Mouse (Mus musculus) midbrain, postnatal 0 days (tissue): ENCODE results near the gene Lrp6. TPM values are rescaled to one million over a fixed set of nuclear protein-coding genes. Genes with fewer than 3 reads are reported as not detected.

ENCODE experiments used
- ATAC-seq: fragments of 200-750 bp; cut with Nextera tagmentation; 2 replicates; pipeline ENCODE4 v1.8.0; 2017; ENCODE audit warnings: moderate number of reproducible peaks, mild to moderate bottlenecking, moderate TSS enrichment, moderate library complexity; ENCODE audit not compliant: low FRiP score
- DNase-seq: peaks from one replicate; pipeline ENCODE4 v3.0.0-alpha.2; 2015; ENCODE audit warnings: low spot score
- H3K27ac ChIP-seq: fragments of 300-500 bp; sonication (generic); 2 replicates; pipeline ENCODE4 v1.5.1; 2014; ENCODE audit warnings: low read depth, mild to moderate bottlenecking, low read length, mixed read lengths
- H3K27me3 ChIP-seq: fragments of 300-500 bp; sonication (generic); 2 replicates; pipeline ENCODE4 v1.6.1; 2014; ENCODE audit warnings: low read length, control low read depth, mixed read lengths; ENCODE audit not compliant: insufficient read depth
- H3K36me3 ChIP-seq: fragments of 300-500 bp; sonication (generic); 2 replicates; pipeline ENCODE4 v1.6.1; 2014; ENCODE audit warnings: low read length, control low read depth, mixed read lengths; ENCODE audit not compliant: insufficient read depth
- H3K4me1 ChIP-seq: fragments of 300-500 bp; sonication (generic); 2 replicates; pipeline ENCODE4 v1.6.1; 2014; ENCODE audit warnings: mild to moderate bottlenecking, control low read depth, antibody characterized with exemption, low read length, mixed read lengths; ENCODE audit not compliant: insufficient read depth
- H3K4me2 ChIP-seq: fragments of 300-500 bp; sonication (generic); 2 replicates; pipeline ENCODE4 v1.6.1; 2014; ENCODE audit warnings: low read depth, mild to moderate bottlenecking, low read length, mixed read lengths; ENCODE audit not compliant: poor library complexity, severe bottlenecking
- H3K4me3 ChIP-seq: fragments of 300-500 bp; sonication (generic); 2 replicates; pipeline ENCODE4 v1.5.1; 2014; ENCODE audit warnings: low read depth, mild to moderate bottlenecking, low read length, moderate library complexity
- H3K9ac ChIP-seq: fragments of 300-500 bp; sonication (generic); replicated peaks from 2 replicates; pipeline ENCODE4 v1.6.1; 2014; ENCODE audit warnings: mild to moderate bottlenecking, low read length, moderate library complexity, mixed read lengths; ENCODE audit not compliant: poor library complexity, severe bottlenecking
- H3K9me3 ChIP-seq: fragments of 300-500 bp; sonication (generic); 2 replicates; pipeline ENCODE4 v1.6.1; 2016; ENCODE audit warnings: low read length, control low read depth
- CTCF ChIP-seq: IDR thresholded peaks from 2 replicates; pipeline ENCODE4 v1.5.1; 2016; ENCODE audit warnings: antibody characterized with exemption, mild to moderate bottlenecking
- WGBS: fragments of 180-500 bp; shearing (Covaris S2); extraction: QIAGEN DNeasy Blood & Tissue Kit; methylation state at CpG from one replicate; pipeline ENCODE4 v1.1.7; 2014; 5-methylcytosine and 5-hydroxymethylcytosine counted together
- polyA plus RNA-seq: library from polyadenylated mRNA; unstranded; fragments of >200 nt; fragmentation: Nextera tagmentation; extraction: Ambion mirVana; gene quantifications from 2 replicates; pipeline ENCODE4 v1.2.1, GENCODE M21; 2015
- total RNA-seq: library from RNA; depleted of rRNA; stranded (reverse); fragments of >200 nt; gene quantifications from 2 replicates; pipeline ENCODE4 v1.2.3, GENCODE M21; 2014

The Lrp6 gene
- total and polyA plus RNA-seq, 2 experiments from 2014 or later: 14.7 to 26.3 TPM

DNA sequence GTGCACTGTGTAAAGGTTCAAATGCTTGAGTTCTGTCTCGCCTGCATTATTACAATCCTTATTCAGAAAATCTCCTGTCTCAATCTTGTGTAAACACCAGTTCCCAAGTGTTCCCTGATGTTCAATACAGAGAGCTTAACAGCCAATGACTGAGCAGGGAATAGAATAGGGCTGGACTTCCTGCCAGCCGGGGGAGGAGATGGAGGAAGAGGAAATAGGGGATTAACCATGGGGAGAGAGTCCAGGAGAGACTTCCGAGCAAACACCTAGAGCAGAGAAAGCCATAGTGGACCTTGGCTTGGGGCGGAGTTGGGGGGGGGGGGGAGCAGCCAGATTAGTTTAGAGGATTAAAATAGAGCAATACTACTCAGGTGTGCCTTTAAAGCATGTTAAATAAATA lies 51.3 kb downstream of the Lrp6 start:
- no peak overlapping the region for H3K4me2 ChIP-seq
- no peak for TF ChIP-seq CTCF
- H3K4me3 ChIP-seq: no peak overlapping the region
- 0 out of 2 replicates have a peak, but pooled peaks have one; percentile 27 for ATAC-seq
- H3K9ac ChIP-seq: no peak overlapping the region
- H3K27me3 ChIP-seq: no peaks in the 10 kb centered on the region
- H3K27ac ChIP-seq: no peak overlapping the region
- WGBS: 54% methylated on average over 4 of the region's 4 CpGs
- H3K9me3 ChIP-seq: no peaks in the 10 kb centered on the region
- peaks cover 3% of the 10 kb centered on the region for H3K4me1 ChIP-seq
- H3K36me3 ChIP-seq: no peaks in the 10 kb centered on the region
- DNase-seq: no peak

DNA sequence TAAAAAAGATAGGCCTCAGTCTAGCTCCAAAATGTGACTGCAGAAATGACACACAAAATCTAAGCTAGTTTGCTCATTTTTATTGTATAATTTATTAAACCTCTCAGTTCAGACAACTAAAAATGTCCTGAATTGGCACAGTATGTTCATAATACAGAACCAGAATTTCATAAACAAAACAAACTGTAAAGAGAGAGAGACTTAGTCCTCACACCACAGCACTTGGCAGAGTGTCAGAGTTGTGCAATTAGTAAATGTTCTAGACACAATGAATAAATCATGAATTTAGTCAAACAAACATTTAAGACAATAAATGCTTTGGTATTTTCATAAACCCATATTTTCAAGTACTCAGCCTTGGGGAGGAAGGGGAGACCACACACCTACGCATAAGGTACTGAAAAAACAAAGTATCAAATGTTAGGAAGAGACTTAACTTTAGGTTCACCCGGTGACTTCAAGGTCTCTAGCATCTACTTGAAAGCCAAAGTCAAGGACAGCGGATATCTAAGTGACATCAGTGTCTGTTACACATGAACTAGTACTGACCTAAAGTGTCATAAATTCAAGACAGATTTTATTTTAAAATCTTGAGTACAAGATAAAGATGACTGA lies 52.8 kb downstream of the Lrp6 start:
- no peaks in the 10 kb centered on the region for H3K9me3 ChIP-seq
- ATAC-seq: no peak
- no peak overlapping the region for H3K9ac ChIP-seq
- no peaks in the 10 kb centered on the region for H3K27me3 ChIP-seq
- no peaks in the 10 kb centered on the region for H3K36me3 ChIP-seq
- H3K4me3 ChIP-seq: no peak overlapping the region
- TF ChIP-seq CTCF: no peak
- H3K4me1 ChIP-seq: peaks cover 3% of the 10 kb centered on the region
- no peak overlapping the region for H3K4me2 ChIP-seq
- H3K27ac ChIP-seq: no peak overlapping the region
- no peak for DNase-seq
- 95% methylated on average over 3 of the region's 3 CpGs for WGBS

DNA sequence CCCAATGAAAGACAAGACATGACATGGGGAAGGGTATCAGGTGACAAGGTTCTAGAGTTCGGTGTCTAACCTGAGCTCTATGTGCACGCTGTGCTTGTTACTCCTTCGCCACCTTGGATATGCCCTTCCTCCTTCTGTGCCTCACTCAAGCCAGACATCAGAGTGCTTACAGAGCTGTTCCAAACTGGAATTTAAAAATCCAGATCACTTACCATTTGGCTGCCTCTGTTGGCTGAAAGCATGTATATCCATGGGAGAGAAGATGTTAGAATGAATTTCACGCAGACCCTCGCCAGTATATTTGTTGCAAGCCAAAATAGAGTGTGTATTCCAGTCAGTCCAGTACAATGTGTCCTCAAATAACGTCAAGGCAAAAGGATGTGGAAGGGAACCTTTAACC lies 53.8 kb downstream of the Lrp6 start:
- no peak overlapping the region for H3K4me3 ChIP-seq
- WGBS: 80% methylated on average over 6 of the region's 6 CpGs
- no peak overlapping the region for H3K4me2 ChIP-seq
- no peaks in the 10 kb centered on the region for H3K9me3 ChIP-seq
- no peaks in the 10 kb centered on the region for H3K27me3 ChIP-seq
- peaks cover 3% of the 10 kb centered on the region for H3K4me1 ChIP-seq
- DNase-seq (no peak), ATAC-seq (no peak)
- H3K36me3 ChIP-seq: no peaks in the 10 kb centered on the region
- no peak for TF ChIP-seq CTCF
- H3K9ac ChIP-seq: no peak overlapping the region
- H3K27ac ChIP-seq: no peak overlapping the region

DNA sequence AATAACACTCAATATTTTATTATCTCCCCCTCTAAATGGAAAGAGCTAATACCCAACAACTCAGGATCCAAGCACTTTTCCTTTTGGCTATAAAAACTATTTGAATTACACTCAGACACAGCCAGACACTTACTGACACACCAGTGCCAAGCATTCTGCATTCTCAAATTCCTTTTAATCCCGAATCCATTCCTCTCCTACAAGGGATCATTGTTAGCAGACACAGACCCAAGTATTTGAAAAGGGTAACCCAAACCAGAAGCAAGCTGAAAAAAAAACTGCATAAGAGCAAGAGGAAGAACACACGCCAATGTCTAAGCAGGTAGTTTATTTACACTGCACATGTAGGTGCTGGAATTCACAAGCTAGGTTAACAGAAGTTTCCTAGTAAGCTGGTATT lies 54.3 kb downstream of the Lrp6 start:
- no peak overlapping the region for H3K4me2 ChIP-seq
- TF ChIP-seq CTCF: no peak
- DNase-seq: no peak
- no peak overlapping the region for H3K27ac ChIP-seq
- H3K36me3 ChIP-seq: no peaks in the 10 kb centered on the region
- no peak overlapping the region for H3K4me3 ChIP-seq
- no peak for ATAC-seq
- H3K9me3 ChIP-seq: no peaks in the 10 kb centered on the region
- H3K4me1 ChIP-seq: peaks cover 3% of the 10 kb centered on the region
- H3K9ac ChIP-seq: no peak overlapping the region
- WGBS: 51% methylated on average over 2 of the region's 2 CpGs
- H3K27me3 ChIP-seq: no peaks in the 10 kb centered on the region

DNA sequence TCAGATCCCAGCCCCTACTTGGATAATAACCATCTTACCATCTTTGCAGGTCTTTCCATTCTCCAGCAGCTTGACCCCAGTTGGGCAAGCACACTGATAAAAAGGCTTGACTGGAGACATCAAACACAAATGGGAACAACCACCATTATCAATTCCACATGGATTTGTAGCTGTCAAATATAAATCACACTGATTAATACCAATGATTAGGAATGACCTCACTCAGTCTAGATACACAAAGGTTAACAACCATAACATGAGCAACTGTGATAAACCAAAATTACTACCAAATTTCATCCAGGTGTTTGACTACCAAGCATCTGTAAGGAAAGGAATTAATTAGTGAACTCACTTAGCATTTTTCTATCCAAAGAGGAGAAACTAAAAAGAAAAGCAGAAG lies 55.6 kb downstream of the Lrp6 start:
- H3K27me3 ChIP-seq: no peaks in the 10 kb centered on the region
- no peaks in the 10 kb centered on the region for H3K9me3 ChIP-seq
- H3K27ac ChIP-seq: no peak overlapping the region
- ATAC-seq (no peak), DNase-seq (no peak)
- H3K4me2 ChIP-seq: no peak overlapping the region
- TF ChIP-seq CTCF: no peak
- peaks cover 3% of the 10 kb centered on the region for H3K4me1 ChIP-seq
- no peak overlapping the region for H3K9ac ChIP-seq
- H3K4me3 ChIP-seq: no peak overlapping the region
- H3K36me3 ChIP-seq: peaks cover 11% of the 10 kb centered on the region; the same call in 1 of the 2 replicates

DNA sequence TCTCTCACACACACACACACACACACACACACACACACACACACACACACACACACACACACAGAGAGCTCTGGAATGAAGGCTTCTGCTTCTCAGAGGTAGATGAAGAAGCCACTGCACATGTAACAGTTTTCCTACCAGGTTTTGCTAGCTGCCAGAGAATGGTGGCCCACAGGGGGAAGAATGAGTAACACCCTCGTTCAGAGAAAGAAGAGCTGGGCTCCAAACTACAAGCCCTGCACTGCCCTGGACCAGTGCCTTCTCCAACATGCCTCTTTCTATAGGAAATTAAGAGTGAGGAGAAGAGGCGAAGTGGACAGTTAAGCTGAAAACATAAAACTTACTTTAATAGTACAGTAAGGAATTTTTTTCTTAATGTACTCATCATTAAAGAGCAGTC lies 56.5 kb downstream of the Lrp6 start:
- no peak for TF ChIP-seq CTCF
- H3K27ac ChIP-seq: no peak overlapping the region
- 59% methylated on average over 2 of the region's 2 CpGs for WGBS
- peaks cover 11% of the 10 kb centered on the region; the same call in 1 of the 2 replicates for H3K36me3 ChIP-seq
- H3K4me3 ChIP-seq: no peak overlapping the region
- ATAC-seq (no peak), DNase-seq (no peak)
- H3K27me3 ChIP-seq: no peaks in the 10 kb centered on the region
- no peaks in the 10 kb centered on the region for H3K9me3 ChIP-seq
- no peak overlapping the region for H3K4me2 ChIP-seq
- H3K9ac ChIP-seq: no peak overlapping the region
- H3K4me1 ChIP-seq: no peaks in the 10 kb centered on the region
